Mouse (Mus musculus) left cerebral cortex, postnatal 25 days (tissue): ENCODE results near the gene Yeats2. TPM values are rescaled to one million over a fixed set of nuclear protein-coding genes. Genes with fewer than 3 reads are reported as not detected.
"Not testable (repeated sequence)": the region's sequence is repeated elsewhere in the genome, so short reads cannot be mapped to it uniquely, and the experiment has no call there.

Source experiments
- DNase-seq, 2 experiments: peaks; one replicate each; pipeline ENCODE4 v3.0.0; 2022; ENCODE audit warnings: low spot score in 2 of 2, mixed read lengths in 1 of 2
- intact Hi-C: fragments of 180-260 bp; cut with DNase I; formaldehyde crosslinking; loops from one replicate; pipeline ENCODE4 v1.15.1; 2025
- total RNA-seq, 2 experiments: library from RNA; stranded (reverse); gene quantifications; 2 replicates each; pipeline ENCODE4 v1.2.3; 2021

Gene Yeats2
- total RNA-seq = 10 to 100 TPM; 36.4 to 37.9 TPM

- intact Hi-C loops = loop anchor here (1.0 kb wide), 1 partner anchor 43 kb away; no protein-coding TSS in a partner anchor
- peak; percentile 81 to 88 for DNase-seq
Observed at GRCm38 (mm10) chr16:20140772-20141531, at the start of gene Yeats2. Gene Yeats2, plus strand, starts transcription at chr16:20141063.

DNA sequence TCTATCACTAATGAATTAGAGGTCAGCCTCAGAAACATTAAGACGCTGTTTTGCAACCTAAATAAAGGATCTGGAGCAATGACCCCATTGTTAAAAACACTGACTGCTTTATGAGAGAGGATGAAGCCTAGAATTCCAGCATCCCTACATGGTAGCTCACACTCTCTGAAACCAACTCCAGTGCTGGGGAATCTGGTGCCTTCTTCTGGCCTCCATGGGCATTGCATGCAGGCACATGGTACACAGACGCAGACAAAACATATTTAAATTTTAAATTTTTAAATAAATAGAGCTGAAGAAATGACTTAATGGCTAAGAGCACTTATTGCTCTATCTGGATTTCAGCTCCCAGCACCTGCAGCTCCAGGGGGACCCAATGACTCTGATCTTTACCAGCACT lies 44.9 kb upstream of the Yeats2 start:
- no peak for DNase-seq
- intact Hi-C loops = loop anchor here (10.0 kb wide), 1 partner anchor 191 kb away; no protein-coding TSS in a partner anchor

- DNase-seq = peak; percentile 94 to 98
- intact Hi-C loops = loop anchor here (10.0 kb wide), 1 partner anchor 192 kb away; no protein-coding TSS in a partner anchor
Observed at GRCm38 (mm10) chr16:20097069-20097710, 43.7 kb upstream of the Yeats2 start, which contains the start of gene Klhl24. Gene Klhl24, plus strand, starts transcription at chr16:20097542.

DNA sequence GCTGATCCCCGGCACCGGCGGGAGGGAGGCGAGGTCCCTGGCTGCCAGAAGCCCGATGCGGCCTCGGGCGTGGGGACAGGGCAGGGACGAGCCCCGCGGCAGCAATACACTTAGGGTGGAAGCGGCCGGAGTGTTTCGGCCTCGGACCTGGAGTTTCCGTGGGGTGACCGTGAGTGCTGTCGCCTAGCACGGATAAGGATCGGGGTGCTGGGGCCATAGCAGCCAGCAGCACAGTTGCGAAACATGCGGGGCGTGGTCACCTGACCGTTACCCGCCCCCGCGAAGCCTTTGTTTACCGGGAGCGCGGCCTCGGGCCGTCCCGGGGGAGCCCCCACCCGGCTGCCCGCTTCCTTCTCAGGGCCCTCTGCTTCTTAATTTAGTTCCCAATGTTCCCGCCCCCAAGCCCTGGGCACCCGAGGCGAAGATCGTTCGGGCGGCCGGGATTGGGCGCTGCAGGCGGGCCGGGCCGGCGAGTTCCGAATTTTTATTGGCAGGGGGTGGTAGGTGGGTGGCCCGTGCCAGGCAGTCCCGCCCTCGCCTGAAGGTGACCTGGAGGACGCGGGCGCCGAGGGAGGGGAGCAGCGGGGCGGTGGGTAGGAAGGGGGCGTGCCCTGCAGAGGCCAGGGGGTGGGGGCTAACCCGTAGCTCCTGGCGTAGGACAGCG lies 43.0 kb upstream of the Yeats2 start:
- intact Hi-C loops = loop anchor here (1.0 to 10.0 kb wide), 2 partner anchors 42 to 193 kb away; no protein-coding TSS in a partner anchor
- DNase-seq = peak; percentile 88 to 93

- no peak for DNase-seq
- intact Hi-C loops = loop anchor here (1.0 to 10.0 kb wide), 2 partner anchors 42 to 194 kb away; no protein-coding TSS in a partner anchor
Observed at GRCm38 (mm10) chr16:20098375-20098727, 42.5 kb upstream of the Yeats2 start.

- intact Hi-C loops = loop anchor here (1.0 to 10.0 kb wide), 2 partner anchors 41 to 194 kb away; no protein-coding TSS in a partner anchor
- no peak for DNase-seq
Observed at GRCm38 (mm10) chr16:20098866-20099629, 41.8 kb upstream of the Yeats2 start.

GRCm38 (mm10) chr16:20106996-20107395 lies 33.9 kb upstream of the Yeats2 start:
- peak in 1 of 2 experiments; percentile 30 for DNase-seq
- intact Hi-C loops = no loop called here

GRCm38 (mm10) chr16:20108961-20109360 lies 31.9 kb upstream of the Yeats2 start:
- DNase-seq = no peak
- intact Hi-C loops = no loop called here

DNA sequence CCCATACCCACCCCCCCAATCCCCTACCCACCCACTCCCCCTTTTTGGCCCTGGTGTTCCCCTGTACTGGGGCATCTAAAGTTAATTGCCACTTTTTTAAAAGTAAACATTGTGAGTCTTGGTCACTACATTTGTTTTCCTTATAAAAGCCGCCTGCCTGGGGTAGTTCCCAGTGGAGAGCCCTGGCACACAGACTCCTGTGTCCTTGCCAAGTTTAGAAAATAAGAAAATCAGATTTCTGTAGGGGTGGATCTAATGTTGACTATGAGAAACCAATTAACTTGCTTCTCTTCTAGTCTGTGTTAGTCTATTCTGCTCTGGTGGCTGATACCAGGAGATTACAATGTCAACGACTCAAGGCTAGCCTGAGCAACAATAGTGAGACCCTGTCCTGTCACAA lies 28.2 kb upstream of the Yeats2 start:
- intact Hi-C loops = no loop called here
- no peak for DNase-seq

DNA sequence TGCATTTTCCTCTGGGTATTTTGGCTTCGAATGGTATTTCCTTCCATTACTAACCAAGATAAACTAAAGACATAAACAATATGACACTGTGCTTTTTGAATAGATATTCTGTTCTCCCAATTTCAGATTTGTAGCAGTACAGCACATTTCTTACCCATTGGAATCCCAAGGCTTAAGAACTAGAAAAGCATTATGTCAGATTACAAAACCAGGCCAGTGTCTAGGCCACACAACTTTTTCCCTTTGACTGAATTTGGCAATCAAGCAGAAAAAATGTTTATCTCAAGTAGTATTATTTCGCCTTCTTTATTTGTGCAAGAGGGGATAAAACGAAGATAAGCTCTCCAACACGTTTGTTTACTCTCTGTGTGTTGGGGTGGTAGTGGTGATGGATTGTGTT lies 24.8 kb upstream of the Yeats2 start:
- no peak for DNase-seq
- intact Hi-C loops = no loop called here

GRCm38 (mm10) chr16:20126319-20126883 lies 14.5 kb upstream of the Yeats2 start:
- DNase-seq, intact Hi-C loops: not testable (repeated sequence)

DNA sequence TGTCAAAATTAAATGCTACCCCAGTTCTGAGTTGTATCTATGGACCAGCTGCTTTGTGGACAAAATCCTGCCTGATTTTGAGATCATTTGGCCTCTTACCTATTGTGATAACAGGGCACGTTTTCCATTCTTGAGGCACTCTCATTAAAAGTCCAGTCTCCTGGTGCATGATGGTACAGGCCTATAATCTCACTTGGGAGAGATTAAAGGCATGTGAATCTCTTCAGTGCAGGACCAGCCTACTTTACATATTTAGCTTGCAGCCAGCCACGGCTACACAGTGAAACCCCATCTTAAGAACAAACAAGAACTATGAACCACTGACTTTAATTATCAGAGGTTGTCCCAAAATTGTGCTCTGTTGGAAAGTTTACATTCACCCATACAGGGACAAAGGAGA lies 10.5 kb upstream of the Yeats2 start:
- no peak for DNase-seq
- intact Hi-C loops = no loop called here

GRCm38 (mm10) chr16:20144568-20144967 lies 3.7 kb downstream of the Yeats2 start:
- intact Hi-C loops = no loop called here

GRCm38 (mm10) chr16:20151991-20152390 lies 11.1 kb downstream of the Yeats2 start:
- intact Hi-C loops = no loop called here
- no peak for DNase-seq

More at GRCm38 (mm10) chr16:20144568-20144967, 3.7 kb downstream of the Yeats2 start:
- DNase-seq = no peak

GRCm38 (mm10) chr16:20153742-20154141 lies 12.9 kb downstream of the Yeats2 start:
- intact Hi-C loops = no loop called here
- DNase-seq = no peak

GRCm38 (mm10) chr16:20160130-20160529 lies 19.3 kb downstream of the Yeats2 start:
- DNase-seq = no peak
- intact Hi-C loops = no loop called here

DNA sequence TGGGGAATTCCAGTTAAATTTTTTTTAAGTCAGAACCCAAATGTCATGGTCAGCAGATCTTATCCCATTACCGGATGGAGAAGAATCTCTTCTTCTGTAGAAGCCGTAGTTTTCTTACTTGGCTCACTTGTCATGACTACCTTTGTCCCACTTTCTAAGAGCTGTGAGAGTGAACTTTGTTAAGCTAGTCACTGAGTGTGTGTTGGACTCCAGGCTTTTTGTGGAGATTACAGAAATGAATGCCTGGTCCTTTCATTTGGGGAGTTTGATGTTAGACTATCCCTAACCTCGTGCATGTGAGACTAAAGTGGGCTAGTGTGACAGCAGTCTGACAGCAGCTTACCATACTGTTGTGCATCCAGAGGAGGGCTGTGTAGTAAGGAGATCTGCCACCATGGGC lies 28.2 kb downstream of the Yeats2 start:
- no peak for DNase-seq
- intact Hi-C loops = no loop called here

- peak in 1 of 2 experiments; percentile 16 for DNase-seq
- intact Hi-C loops = no loop called here
Observed at GRCm38 (mm10) chr16:20169471-20170106, 28.7 kb downstream of the Yeats2 start.
